Mouse (Mus musculus): ENCODE measurements around the gene Dhrs7b.
"Not testable (repeated sequence)": the region's sequence is repeated elsewhere in the genome, so short reads cannot be mapped to it uniquely, and the experiment has no call there.

Dhrs7b gene

DNA sequence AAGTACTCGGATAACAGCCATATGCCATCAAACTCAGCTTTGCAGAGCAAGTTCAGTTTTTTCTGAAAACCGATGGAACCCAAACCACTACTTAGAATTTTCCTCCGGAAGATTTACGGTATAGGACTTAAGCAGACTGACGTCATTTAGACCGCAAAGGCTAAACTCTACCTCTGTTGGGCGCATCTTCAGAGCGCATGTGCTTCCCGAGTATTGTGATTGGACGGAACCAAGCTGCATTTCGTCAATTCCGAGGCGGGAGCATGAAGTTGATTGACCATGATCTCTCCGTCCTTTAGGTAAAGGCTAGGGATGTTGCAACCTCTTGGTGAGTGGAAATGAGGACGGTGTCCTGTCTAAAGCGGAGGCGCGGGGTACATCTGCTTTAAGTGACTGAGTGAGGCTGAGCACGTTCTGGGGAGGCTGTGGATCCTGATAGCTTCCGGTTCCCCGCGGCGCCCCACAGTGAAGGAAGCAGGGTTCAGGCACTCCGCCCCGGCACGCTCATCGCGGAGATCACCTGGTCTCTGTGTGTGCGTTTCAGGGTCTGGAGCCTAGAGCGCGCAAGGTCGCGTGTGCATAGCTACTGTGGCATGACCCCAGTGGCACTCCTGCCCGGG is at the start of gene Dhrs7b:
TSS of gene Dhrs7b (plus strand) at position 199 of the 620 bp plus-strand sequence.
- peak; percentile 95 for DNase-seq (ENCODE audit: low spot score)

DNA sequence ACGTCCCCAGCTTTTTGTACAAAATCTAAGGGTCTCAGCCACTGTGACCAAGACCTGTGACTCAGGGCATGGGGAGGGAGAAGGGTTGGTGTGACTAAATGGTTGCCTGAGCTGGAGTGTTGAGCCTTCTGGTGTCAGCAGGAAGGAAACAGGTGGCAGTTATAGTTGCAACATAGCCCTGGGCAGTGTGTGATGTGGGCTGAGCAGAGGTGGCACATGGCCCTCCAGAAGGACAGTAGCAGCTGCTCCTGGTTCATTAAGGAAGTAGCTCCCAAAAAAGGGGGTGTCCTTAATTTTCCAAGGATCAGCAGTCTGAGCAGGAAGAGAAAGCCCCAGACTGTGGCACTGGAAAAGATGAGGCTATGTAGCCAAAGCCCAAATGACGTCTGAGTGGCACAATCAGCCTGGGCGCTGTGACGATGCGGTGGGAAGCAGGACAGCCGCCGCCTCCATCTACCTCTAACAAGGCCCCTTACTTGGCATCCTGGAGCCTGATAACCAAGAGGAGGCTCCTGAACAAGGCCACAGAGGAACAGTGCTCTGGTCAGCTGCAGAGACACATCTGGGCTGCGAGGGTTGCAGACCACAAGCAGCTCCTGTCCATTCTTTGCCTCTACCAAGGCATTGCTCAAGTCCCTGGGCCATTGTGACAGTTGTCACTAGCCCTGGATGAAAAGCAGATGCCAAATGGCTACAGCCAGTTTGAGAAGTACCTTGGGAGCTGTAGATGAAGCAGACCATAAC is 46.1 kb upstream of the Dhrs7b start:
- no peak for DNase-seq (ENCODE audit: low spot score)

DNA sequence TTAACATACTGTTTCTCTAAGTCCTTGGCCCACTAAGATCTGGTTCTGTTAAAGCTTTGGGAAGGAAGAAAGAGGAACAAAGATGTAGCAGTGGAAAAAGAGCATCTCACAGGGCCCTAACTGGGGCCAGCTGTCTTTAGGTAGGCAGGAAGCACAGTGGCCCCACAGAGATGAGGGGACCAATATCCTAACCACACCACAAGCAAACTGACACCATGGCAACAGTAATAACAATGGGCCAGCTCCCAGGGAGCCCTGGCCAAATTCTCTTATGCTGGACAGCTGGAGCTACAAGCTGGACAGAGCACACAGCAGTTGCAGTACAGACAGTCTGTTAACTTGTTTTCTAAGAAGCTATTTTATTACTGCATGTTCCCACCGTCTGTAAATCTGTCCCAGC is 42.8 kb upstream of the Dhrs7b start:
- peak; percentile 17 for DNase-seq (ENCODE audit: low spot score)

DNA sequence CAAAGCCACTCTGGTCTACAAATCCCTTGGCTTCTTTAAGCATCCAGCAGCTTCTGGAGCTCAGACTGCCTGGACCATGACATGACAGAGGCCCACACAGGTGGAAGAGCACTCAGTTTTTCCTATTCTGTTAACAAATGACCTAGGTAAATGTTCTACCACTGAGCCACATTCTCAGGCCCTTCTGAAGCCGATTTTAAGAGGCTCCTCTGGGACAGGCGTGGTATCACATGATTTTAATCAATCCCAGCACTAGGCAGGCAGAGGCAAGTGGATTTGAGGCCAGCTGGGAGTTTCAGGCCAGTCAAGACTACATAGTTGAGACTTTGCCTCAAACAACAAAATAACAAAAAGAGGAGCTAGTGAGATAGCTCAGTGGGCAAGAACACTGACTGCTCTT is 40.0 kb upstream of the Dhrs7b start:
- no peak for DNase-seq (ENCODE audit: low spot score)

DNA sequence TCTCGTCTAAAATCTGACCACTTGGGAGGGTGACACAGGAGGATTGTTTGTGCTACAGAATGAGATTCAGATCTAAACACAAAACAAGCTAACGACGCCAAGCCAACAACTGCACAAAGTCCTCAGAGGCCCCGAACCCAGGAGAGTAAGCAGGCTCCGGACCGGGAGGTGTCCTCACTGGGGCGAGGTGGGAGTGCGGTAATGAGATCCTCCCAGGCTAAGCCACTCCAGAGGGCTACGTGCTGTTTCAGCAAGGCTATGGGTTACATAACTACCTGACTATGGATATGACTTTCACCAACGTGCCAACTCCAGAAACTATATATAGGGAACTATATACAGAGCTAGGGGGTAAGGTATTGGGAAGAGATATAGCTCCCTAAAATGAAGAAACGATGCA is 34.1 kb upstream of the Dhrs7b start:
- no peak for DNase-seq (ENCODE audit: low spot score)

DNA sequence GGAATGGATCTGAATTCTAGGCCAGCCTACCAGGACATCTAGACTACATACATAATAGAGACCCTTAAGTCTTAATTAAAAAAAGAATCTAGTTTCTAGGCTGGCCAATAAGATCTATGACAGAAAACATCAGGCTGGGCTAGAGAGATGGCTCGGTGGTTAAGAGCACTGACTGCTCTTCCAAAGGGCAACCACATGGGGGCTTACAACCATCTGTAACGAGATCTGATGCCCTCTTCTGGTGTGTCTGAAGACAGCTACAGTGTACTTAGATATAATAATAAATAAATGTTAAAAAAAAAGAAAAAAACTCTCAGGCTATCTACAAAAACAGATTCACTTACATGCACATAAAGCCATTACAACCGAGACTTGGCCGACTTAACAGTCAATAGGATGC is 30.5 kb upstream of the Dhrs7b start:
- DNase-seq (ENCODE audit: low spot score): no peak

DNA sequence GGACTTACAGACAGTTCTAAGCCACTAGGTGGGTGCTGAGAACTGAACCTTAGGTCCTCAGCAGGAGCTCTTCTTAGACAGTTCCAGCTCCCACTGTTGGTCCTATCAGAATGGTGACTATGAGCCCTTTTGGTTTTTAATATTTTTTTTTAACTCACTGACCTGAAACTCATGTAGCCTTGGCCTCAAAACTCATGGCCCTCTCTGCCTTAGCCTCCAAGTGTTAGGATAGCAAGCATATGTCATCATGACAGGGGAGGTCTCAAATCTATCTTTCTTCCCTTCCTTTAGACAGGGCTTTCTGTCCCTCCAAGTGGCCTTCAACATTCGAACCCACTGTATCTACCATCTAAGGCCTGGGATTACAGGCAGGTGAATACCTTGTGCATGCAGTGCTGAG is 29.5 kb upstream of the Dhrs7b start:
- DNase-seq (ENCODE audit: low spot score): no peak

DNA sequence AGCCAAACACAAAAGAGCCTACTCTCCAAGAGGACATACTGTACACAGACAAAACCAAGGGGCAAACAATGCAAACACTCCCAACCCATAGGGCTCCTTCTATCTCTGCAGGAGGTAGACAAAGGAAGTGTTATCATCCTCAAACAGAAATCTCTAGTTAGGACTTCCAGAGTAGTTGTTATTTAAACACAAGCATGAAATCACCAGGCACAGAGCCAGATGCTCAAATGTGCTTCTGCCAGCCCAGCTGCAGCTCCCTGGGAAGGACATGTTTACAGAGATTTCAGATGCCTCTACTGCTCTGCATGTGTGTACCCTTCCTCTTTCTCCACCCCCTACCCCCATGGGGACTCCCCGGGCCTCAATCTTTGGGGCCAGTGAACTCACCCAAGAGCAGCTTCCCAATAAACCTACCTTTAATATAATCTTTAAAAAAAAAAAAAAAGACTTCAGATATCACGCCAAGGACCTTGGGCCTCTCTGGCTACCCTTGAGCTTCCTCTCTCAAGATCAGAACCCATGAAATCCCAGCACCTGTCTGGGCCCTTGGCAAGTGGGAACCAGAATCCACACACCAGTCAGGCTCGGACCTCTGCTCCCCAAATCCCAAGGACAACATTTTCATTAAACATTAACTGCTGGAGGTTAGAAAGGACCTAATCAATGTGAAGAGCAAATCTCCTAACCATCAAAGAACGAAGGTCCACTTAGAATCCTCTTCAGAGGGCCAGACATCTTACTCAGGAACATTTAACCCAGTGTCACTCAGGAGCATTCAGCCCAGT is 22.0 kb upstream of the Dhrs7b start:
- DNase-seq (ENCODE audit: low spot score): no peak

DNA sequence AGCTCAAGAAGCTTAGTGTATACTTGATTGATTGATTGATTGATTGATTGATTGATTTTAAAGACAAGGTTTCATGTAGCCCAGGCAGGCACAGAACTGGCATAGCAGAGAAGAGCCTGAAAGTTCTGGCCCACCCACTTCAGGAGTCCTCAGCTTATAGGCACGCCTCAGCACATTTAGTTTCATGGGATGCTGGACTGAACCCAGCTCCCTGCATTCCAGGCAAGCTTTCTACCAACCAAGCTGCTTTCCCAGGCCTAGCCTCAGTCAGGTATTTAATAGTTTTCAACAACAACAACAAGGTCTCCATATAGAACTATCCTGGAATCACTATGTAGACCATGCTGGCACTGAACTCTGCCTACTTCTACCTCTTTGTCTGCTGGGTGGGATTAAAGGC is 20.9 kb upstream of the Dhrs7b start:
- DNase-seq (ENCODE audit: low spot score): no peak

DNA sequence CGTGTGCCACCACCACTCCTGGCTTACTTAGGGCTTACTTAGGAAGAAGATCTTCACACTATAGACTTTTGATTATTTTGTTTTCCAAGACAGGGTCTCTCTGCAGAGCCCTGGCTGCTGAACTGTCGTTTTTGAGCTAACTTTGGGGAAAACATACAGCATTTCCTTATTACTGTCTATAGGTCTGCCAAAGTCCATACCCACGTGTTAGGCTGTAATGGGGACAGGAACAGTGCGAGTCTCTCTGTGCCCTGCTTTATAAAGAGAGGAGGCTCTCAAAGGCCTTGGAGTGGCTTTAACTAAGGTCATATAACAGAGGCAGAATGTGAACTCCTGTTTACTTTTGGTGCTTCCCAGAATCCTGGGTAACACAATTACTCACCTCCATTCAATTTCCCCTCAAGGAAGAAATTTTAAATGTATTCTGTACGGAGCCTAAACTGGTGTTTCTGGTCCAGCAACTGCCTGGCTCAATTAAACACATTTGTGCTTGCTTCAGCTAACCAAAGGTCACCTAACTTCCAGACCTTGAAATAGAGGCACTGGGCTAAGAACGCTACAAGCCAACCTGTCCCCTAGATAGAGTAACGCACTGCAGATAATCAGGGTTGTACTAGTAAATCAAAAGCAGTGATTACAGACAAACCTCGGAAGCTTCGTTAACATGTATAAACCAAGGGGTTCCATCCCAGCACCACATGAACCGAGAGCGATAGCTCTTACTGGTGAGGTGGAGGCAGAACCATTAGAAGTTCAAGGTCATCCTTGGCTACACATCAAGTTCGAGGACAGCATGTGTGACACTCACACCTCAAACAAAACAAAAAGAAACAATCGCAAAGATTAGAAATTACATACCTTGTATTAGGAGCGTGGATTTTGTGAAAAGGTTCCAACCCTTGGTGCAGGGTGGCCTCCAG is 20.1 kb upstream of the Dhrs7b start:
- DNase-seq (ENCODE audit: low spot score): peak; percentile 33

DNA sequence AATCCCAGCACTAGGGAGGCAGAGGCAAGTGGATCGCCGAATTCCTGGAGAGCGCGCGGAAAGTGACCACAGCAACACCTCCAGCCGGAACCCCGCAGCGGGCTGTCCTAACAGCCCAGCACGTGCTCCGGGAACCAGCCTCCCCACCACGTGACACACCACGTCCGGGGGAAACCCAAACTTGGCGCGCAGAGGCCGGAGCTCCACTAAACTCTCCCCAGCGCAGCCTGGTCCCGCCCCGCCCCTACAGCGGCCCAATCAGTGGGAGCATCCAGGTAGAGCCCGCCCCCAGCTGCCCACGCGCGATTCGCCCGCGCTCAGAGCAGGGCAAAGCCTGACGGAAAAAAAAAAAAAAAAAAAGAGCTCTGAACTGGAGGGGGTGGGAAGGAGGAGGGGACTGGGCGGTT is 19.4 kb upstream of the Dhrs7b start:
- DNase-seq (ENCODE audit: low spot score): peak; percentile 96

DNA sequence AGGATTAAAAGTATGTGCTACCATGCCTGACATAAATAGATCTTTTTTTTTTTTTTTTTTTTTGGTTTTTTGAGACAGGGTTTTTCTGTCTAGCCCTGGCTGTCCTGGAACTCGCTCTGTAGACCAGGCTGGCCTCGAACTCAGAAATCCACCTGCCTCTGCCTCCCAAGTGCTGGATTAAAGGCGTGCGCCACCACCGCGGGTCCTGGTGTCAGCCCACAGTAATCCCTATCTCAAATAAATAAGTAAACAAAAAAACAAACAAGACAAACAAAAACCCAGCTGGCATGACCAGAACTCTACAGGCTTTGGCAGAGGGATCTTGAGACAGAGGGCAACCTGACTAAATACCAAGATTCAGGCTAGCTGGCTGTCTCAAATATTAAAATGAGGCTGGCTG is 18.8 kb upstream of the Dhrs7b start, which contains the start of gene Shmt1:
TSS of gene Shmt1 (minus strand) at position 101 of the 400 bp plus-strand sequence.
- not testable (repeated sequence) for DNase-seq (ENCODE audit: low spot score)

DNA sequence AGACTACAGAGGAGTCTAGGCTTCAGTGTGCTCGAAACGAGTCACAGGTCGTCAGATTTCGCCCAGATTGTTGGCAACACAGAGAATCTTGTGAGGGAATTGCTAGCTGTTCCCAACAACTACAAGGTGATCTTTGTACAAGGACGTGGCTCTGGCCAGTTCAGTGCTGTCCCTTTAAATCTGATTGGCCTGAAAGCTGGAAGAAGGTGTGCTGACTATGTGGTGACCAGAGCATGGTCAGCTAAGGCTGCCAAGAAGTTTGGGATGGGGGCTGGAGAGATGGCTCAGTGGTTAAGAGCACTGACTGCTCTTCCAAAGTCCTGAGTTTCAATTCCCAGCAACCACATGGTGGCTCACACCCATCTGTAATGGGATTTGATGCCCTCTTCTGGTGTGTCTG is 14.0 kb upstream of the Dhrs7b start:
- no peak for DNase-seq (ENCODE audit: low spot score)

DNA sequence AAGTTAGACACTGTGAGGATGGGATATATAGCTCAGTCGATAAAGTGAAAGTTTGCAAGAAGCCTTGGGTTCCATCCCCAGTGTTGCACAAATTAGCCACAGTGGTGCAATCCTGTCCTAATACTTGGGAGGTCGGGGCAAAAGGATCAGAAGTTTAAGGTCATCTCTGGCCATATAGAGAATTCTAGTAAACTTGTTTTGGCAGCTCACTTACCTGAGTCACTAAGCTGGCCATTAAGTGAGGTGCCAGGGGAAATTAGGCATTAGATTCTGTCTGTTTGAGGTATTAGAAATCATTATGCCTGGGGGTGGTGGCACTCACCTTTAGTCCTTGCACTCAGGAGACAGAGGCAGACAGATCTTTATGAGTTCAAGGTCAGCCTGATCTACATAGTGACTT is 6.7 kb upstream of the Dhrs7b start:
- no peak for DNase-seq (ENCODE audit: low spot score)

DNA sequence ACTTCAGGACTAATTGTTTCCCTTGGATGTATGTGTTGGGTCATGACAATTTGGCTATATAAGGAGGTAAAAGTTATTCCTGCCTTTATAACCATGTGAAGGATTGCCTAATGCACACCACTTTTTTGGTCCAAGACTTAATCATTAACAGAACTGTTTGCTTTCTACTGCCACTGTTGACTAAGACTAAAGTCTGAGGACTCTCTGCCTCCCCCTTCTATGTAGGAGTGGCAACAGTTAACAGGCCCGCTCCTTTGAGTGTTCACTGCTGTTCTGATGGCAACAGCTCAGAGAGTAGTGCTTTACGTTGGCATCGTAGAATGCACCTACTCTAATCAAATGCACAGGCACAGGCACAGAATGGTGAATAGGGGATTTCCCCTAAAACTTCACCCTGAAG is 5.2 kb upstream of the Dhrs7b start:
- no peak for DNase-seq (ENCODE audit: low spot score)

DNA sequence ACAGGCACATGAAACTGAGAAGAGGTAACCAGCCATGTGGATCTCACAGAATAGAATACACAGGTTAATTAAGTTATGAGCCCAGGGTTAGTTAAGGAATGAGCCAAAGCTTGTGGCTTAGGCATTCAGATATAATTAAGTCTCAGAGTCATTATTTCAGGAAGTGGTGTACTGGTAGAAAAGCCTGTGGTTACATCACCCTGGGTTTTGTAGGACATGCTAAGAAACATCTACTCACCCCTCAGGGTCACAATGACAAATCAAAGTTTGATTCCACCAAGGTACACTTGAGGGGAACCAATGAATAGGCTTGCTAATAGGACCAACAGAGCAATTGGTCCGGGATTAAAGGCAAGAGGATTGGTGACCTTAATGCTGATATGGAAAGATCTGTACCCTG is 3.7 kb upstream of the Dhrs7b start:
- no peak for DNase-seq (ENCODE audit: low spot score)

DNA sequence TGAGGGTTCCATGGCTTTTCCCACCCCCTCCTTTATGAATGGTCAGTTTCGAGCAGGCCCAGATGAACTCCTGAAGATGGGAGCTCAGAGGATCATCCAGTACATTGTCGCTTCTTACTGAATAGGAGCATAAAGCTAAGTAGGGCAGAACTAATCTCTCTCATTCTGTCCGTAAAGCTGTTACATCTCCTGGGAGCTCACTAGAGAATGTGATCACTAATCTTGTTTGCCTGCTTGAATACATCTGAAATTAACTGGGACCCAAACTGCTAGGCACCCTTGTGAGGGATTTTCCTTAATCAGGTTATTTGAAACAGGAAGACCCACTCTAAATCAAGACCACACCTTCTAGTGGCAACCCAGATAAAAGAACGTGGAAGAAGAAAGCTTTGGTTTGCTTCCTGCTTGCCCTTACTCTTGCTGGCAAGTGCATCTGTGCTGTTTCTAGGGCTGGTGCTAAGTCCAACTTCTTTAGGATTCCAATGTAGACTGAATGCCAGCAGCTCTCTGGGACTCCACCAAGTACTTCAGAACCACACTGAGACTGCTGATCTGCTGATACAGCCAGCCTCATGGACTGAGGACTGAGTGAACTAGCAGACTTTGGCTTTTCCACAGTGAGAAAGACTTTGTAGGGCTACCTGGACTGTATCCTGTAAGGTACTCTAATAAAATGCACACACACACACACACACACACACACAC is 3.0 kb upstream of the Dhrs7b start:
- no peak for DNase-seq (ENCODE audit: low spot score)

DNA sequence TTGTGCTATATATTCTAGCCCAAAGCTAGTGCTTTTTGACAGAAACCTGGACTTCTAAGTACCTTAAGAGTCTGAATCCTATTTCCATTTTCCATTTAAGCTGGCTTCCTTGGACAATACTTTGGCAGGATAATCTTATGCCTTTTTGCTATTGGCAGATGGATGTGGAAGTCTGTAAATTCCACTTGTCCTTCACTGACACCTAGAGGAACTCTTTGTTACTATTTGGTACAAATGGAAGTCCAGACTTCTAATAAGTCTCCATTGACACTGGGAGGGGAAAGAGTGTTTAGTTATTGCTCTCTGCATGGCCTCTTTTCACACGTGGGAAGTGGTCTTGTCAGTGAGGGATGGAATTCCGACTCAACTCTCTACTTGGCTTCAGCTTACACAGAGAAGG is 1.5 kb upstream of the Dhrs7b start:
- DNase-seq (ENCODE audit: low spot score): no peak

DNA sequence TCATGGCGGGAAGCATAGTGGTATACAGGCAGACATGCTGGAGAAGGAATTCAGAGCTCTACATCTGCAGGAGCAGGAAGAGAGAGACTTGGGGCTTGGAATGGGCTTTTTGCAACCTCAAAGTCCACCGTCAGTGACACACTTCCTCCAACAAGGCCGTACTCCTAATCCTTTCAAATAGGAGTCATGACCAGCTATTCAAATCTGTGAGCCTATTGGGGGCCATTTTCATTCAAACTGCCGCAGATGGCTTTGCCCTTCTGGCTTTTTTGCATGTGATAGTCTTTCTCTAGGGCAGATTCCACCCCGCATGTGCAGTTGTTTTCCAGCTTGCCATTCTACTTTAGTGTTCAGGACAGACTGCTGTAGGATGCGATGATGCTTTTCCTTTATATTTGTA is 6.5 kb downstream of the Dhrs7b start:
- DNase-seq (ENCODE audit: low spot score): no peak

DNA sequence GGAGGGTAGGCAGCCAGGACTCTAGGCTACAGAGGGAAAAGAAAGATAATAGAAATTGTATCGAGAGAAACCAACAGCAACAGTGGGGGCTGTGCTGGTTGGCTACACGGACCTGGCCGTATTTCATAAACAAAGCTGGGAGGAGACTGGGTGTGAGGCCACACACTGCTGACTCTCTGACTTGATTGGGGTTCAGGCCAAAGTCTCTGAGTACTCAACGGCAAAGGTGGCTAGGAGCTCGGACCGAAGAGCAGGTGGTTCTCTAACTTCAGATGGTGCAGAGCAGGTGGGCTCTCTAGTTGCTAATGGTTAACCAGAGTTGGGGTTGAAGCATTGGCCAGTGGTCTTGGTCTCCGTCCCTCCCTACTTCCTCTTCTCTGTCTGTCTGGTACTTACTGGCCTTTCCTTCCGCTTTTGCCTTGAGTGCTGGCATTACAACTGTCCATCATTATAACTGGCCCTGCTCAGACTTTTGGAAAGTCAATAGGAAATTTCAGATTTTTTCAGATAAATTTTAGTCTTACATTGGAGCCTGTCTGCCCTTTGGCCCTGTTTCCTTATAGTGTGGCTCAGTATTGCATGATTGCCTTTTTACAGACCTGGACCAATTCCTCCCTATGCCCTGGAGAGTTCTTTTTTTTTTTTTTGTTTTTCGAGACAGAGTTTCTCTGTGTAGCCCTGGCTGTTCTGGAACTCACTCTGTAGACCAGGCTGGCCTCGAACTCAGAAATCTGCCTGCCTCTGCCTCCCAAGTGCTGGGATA is 7.4 kb downstream of the Dhrs7b start:
- no peak for DNase-seq (ENCODE audit: low spot score)
